Mouse (Mus musculus) G1E (cell line): ENCODE measurements around the gene Cnot10.

Experiments
- CTCF ChIP-seq: IDR thresholded peaks from 2 replicates; pipeline ENCODE4 v1.5.1; 2012; ENCODE audit warnings: low read depth, low read length, inconsistent platforms, mixed read lengths
- GATA1 ChIP-seq: IDR thresholded peaks from 2 replicates; pipeline ENCODE4 v1.6.1; 2012; ENCODE audit warnings: borderline replicate concordance, low read length, inconsistent platforms, mixed read lengths
- GATA2 ChIP-seq: IDR thresholded peaks from 2 replicates; pipeline ENCODE4 v1.6.1; 2012; ENCODE audit warnings: low read depth, low read length, inconsistent platforms, borderline replicate concordance
- TAL1 ChIP-seq: conservative IDR thresholded peaks from 2 replicates; pipeline ENCODE4 v1.6.1; 2012; ENCODE audit warnings: low read depth, low read length, inconsistent platforms, mixed read lengths

- TF ChIP-seq GATA1 (no peak), CTCF (no peak), GATA2 (no peak), TAL1 (no peak)
Observed at GRCm38 (mm10) chr9:114639186-114639748, 717 bp downstream of the Cnot10 start.
